Mouse (Mus musculus): ENCODE data around the gene Ccr1.
"Not testable (repeated sequence)": the region's sequence is repeated elsewhere in the genome, so short reads cannot be mapped to it uniquely, and the experiment has no call there.

Gene Ccr1

DNA sequence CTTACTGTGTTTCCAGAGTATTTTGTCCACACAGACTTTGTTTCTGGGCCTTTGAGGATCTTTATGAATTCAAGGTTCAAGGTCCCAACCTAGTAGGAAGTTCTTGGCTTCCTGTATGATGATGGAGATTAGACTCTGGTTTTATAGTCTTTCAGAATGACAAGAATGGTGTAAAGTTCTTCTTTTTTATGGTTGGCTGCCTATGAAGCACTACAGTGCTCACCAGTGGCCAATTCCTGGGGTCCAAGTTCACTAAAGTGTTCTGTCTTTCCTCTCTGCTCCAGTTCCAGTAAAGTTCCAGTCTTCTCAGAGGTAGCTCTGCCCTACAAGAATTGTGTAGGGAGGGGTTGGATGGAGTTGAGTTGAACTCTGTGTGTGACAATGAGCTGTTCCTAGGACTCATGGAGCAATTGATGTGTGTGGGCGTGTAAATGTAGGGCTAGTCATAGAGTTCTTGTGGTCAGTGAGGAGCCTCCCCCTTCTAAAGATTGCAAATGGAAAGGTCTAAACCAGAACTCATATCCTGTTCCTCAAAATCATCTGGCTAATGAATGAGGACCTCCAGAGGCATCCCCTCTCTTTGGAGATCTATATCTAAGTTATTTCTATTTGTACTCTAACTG, at the start of gene Ccr1:
Gene Ccr1 (minus strand): TSS at position 403 of the 623 bp plus-strand sequence.
- DNase-seq, result no peak

GRCm38 (mm10) chr9:124016048-124016447, 47.6 kb upstream of the Ccr1 start:
- DNase-seq, result no peak

DNA sequence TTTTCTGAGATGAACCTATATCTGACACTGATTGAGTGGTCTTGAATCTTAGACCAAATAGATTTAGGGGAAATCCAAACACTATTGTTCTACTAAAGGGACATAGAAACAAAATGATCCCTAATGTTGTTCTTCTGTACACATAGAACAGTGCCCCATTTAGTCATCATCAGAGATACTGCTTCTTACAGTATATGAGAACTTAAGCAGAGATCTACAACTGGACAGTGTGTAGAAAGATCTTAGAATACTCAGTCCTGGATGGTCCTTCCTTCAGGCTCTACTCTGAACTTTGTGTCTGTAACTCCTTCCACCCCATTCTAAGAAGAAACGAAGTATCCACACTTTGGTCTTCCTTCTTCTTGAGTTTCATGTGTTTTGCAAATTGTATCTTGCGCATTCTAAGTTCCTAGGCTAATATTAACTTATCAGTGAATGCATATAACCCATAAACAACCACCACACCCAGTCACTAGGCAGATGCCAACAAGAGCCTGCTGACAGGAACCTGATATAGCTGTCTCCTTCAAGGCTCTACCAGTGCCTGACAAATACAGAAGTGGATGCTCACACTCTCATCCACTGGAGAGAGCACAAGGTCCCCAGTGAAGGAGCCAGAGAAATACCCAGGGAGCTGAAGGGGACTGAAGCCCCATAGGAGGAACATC, 46.6 kb upstream of the Ccr1 start:
- no peak for DNase-seq

- no peak for DNase-seq
Observed at GRCm38 (mm10) chr9:124013270-124013669, 44.8 kb upstream of the Ccr1 start.

DNA sequence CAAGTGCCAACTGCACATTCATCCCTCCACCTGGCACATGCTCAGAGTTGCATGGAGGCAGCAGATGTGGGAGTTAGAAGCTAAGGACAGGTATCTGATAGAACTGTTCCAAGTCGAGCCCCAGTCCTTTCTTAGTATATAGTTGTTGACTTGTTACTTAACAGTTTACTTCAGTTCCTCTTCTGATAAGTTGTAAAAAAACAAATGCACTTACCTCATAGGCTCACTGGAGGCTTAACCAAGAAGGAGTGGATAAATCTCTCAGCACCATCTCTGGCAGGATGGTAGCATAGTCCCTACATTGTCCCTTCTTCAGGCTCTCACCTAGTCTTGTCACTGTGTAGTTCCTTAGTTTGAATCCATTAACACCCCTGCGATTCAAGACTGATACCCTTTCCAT, 44.2 kb upstream of the Ccr1 start:
- no peak for DNase-seq

DNA sequence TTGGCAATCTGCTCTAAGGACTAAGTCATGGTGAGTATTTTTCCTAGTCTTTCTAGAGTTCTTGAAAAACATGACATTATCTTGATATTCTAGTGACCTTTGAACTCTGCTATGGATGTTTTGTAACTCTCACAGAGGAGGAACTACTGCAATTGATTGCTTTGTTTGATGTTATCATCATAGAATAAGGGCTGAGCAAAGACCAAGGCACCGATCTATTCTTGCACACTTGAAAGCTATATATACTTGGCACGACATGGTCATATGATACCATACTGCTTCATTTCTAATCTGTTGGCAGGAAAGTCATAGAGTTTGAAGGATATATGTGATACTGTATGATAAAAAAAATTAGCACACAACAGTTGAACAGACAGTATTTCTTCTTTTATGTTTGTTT, 31.3 kb upstream of the Ccr1 start:
- no peak for DNase-seq

DNA sequence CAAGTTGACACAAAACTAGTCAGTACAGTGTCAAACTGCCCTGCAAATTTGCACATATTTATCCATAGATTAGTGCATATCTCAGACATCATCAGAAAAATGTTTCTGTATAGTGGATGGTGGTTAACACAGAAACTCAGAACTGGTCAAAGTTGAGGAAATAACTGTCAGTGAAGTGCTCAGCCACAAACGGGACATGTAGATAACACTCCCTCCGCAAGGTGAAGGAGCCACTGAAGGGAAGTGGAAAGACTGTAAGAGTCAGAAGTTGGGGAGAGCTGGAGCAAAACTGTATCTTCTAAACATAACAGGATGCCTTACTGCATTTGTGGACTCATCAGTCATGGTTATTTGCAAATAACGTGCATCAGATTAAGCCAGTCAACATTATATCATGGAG, 29.2 kb upstream of the Ccr1 start:
- no peak for DNase-seq

DNA sequence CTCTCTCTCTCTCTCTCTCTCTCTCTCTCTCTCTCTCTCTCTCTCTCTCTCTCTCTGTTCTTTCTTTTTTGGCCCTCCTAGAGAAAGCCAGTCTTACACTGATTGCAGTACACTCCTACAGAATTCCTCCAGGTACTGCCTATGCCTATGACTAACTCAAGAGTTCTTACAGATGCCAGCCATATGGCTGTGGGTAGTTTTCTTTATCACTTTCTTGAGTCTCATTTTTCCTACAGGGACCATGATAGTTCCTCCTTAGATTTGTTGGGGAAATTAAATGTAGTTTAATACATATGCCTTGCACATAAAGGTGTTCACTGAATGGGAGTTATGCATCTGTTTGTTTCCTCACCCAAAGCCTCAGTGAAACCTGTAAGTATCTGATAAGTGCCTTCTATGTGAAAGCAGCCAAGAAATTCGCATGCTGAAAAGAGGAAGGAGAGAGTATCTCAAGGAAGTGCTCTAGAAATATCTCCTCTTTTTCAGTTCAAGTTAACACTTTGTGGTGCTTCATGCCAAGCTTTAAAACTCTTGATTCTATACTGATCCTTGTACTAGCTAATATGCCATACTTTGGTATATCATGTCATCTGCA, 22.9 kb upstream of the Ccr1 start:
- DNase-seq, result no peak

- DNase-seq, result no peak
Observed at GRCm38 (mm10) chr9:123989671-123990070, 21.2 kb upstream of the Ccr1 start.

GRCm38 (mm10) chr9:123986217-123986616, 17.7 kb upstream of the Ccr1 start:
- no peak for DNase-seq

- DNase-seq, result no peak
Observed at GRCm38 (mm10) chr9:123984943-123985342, 16.5 kb upstream of the Ccr1 start.

DNA sequence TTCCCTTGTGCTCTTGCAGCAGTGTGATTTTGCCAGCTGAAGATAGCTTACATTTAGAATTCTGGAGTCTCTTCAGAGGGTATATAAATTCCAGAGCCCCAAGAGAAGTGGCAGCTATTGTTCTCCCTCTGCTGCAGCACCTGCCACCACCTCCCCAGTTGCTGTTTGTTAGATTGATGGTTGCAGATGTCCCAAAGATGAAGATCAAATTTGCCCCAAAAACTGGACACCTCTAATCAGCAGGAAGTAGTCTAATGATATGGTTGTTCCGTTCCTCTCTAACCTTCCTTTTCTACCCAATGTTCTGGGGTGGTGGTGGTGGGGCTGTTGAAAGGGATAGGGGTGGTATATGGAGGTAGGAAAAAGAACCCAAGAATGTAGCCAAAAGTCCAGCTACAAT, 14.2 kb upstream of the Ccr1 start:
- DNase-seq, result no peak

DNA sequence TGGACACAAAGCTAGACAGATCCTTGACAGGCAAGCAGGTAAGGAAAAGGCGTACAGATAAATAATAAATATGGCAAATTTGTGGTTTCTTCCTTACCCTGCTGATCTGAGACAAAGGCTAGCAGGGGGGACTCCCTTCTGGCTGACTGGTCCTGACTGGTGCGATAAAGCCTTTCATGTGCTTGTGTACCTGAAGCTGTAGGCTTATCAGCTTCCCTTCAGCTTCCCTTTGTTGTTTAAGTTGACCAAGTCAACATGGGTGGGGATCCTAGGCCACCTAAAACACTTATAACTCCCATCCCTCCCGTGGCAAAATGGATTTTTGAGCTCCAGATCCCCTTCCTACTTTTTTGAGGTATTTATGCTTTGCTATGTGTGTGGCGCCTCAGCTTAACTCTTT, 13.4 kb upstream of the Ccr1 start:
- no peak for DNase-seq

DNA sequence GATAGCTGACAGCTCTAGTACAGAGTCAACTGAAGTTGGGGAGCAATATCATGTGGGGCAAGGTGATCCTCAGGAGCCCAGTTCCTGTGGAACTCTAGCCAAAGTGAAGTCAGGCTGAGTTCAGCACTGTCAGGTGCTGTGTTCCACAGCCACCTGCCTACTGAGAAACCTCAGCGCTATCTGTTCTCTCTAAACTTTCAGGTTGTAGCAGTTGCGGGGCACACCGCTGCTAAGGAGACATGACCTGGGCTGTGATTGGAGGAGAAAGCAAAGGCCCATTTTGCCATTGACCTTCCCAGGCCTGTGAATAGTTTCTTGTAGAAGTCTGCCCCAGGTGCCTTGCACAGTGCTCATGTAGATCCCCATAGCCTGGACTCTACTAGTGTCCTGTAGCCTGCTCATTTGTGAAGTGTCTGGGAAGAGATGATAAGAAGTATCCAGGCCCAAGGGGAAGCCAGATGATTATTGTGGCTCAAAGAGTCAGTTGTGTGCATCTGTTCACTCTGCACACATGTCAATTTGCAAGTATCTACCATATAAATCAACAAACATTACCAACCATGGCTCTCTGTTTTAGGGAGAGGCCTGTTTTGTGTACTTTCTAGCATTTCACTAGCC, 12.5 kb upstream of the Ccr1 start:
- not testable (repeated sequence) for DNase-seq

DNA sequence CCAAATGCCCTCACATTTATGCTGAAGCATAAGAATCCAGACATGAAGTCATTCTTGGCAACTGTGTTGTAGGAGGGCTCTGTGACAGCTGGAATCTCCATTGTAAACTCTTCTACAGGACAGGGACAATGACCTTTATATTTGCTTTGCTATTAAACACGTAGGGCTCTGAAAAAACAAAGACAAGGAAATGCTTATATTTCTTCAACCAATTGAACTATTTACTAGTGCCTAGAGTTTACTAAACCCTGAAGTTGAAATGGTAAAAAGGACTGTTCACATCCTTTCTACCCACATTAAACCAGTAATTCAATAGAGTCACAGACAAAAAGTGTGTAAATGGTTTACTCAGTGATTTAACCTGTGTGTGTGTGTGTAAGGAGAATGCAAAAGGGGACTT, 9.8 kb upstream of the Ccr1 start, which contains the start of gene Ccr1l1:
Gene Ccr1l1 (minus strand): TSS at position 101 of the 400 bp plus-strand sequence.
- no peak for DNase-seq

GRCm38 (mm10) chr9:123976876-123977663, 8.6 kb upstream of the Ccr1 start:
- DNase-seq, result no peak

DNA sequence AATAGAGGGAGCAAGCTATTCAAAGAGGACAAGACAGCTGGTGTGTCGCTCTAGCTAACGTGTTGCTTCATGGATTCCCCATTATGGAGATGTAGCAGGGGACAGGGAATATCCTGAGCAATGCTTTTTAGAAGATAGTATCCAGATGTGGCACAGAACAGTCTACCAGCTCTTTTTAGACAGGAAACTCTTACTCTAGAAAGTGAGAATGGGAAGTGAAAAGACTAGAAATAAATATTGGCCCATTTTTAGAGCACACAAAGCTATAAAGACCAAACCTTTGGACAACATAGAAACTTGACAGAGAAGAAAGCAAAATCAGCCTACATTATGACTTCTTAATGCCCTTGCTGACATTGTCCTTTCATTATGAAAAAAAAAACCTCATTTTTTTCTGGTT, 7.1 kb upstream of the Ccr1 start:
- DNase-seq, result no peak

DNA sequence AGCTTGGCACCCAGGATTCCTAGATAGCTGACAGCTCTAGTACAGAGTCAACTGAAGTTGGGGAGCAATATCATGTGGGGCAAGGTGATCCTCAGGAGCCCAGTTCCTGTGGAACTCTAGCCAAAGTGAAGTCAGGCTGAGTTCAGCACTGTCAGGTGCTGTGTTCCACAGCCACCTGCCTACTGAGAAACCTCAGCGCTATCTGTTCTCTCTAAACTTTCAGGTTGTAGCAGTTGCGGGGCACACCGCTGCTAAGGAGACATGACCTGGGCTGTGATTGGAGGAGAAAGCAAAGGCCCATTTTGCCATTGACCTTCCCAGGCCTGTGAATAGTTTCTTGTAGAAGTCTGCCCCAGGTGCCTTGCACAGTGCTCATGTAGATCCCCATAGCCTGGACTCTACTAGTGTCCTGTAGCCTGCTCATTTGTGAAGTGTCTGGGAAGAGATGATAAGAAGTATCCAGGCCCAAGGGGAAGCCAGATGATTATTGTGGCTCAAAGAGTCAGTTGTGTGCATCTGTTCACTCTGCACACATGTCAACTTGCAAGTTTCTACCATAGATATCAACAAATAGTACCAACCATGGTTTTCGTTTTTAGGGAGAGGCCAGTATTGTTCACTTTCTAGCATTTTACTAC, 1.5 kb downstream of the Ccr1 start:
- DNase-seq, result not testable (repeated sequence)

DNA sequence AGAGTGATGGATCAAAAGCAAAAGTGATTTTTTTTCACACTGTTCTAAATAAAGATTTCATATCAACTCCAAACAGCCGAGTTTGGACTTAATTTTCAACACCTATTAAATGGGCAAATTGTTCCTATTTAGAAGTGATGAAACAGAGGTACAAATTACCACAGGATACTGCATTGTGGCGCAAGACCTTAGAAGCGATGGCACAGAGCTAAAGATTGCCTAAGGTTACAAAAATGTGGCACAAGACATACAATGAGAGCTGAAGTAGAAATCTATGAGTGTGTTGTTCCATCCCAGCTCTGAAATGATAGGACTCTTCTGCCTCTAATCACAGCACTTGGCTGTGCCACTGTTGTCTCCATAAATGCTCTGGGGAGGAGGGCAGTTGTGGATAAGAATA, 3.7 kb downstream of the Ccr1 start:
- DNase-seq, result no peak

GRCm38 (mm10) chr9:123960161-123960560, 8.3 kb downstream of the Ccr1 start:
- DNase-seq, result no peak

DNA sequence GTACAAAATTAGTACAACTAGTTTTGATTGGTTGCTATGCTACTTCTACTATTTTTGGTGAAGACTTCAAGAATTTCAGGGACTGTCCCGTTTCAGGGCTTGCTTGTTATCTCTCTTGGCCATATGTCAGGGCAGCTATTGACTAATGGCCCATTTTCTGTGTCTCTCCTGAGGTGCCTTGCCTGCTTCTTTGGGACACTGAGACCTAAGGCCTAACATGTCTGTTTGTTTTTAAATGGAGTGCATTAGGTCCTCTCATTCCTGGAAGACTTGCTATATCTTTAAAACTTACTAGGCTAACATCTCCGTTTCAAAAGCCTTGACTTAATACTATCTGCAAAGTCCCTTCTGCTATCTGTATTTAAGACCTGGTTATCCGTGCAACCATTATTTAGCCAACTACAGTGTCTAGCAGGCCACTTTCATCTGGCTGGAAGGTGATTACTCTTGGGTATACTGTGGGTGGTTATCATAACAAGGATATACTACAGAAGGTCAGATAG, 10.5 kb downstream of the Ccr1 start:
- DNase-seq, result no peak

- DNase-seq, result no peak
Observed at GRCm38 (mm10) chr9:123956892-123957291, 11.6 kb downstream of the Ccr1 start.

Measured in thymus, postnatal 36 days (tissue).